Mouse (Mus musculus) adrenal gland, postnatal 36 days (tissue): Measurements from ENCODE around the gene Usp8. TPM values are rescaled to one million over a fixed set of nuclear protein-coding genes. Genes with fewer than 3 reads are reported as not detected.

ENCODE experiments used
- total RNA-seq, 2 experiments: library from RNA; stranded (reverse); gene quantifications; 2 replicates each; pipeline ENCODE4 v1.2.3; 2021

The Usp8 gene
- total RNA-seq, 2 experiments from 2014 or later, result 66.9 to 76.5 TPM

Other genes with a start within 250 kb of the Usp8 start
- gene Atp8b4, start 206.7 kb upstream of the Usp8 start, total RNA-seq, result under 1 TPM; 0.53 to 0.79 TPM
- 10 to 100 TPM; 10.2 to 40.8 TPM for gene Slc27a2, start 154.9 kb upstream of the Usp8 start, total RNA-seq
- gene Hdc, start 88.0 kb upstream of the Usp8 start, total RNA-seq, result 10 to 100 TPM in 1 of 2 experiments, 1 to 10 TPM in 1; 2.6 to 25.9 TPM
- 10 to 100 TPM; 15.3 to 19.5 TPM for gene Gabpb1, start 31.0 kb upstream of the Usp8 start, total RNA-seq
- not detected for gene Usp50, start 76.1 kb downstream of the Usp8 start, total RNA-seq
- 10 to 100 TPM; 42.1 to 43.6 TPM for gene Trpm7, start 168.9 kb downstream of the Usp8 start, total RNA-seq
- 10 to 100 TPM; 91.4 to 95.3 TPM for gene Sppl2a, start 225.9 kb downstream of the Usp8 start, total RNA-seq